Comparison of ENCODE assay signal across 8 mouse cellular contexts in genomic region chr13:64162626-64163025, GRCm38 (mm10). TPM values are rescaled to one million over a fixed set of nuclear protein-coding genes. Genes with fewer than 3 reads are reported as not detected.
DNase-seq lines count a peak whose midpoint lies in the region; ATAC-seq and TF ChIP-seq lines count a peak whose summit lies in the region.

No protein-coding gene starts in this region.

- H3K27me3 ChIP-seq in thymus, adult 2 months (ENCODE audit: control insufficient read depth, insufficient read depth, low read length), result no peaks in the 10 kb centered on the region
- peaks cover 5% of the 10 kb centered on the region for H3K27me3 ChIP-seq in hindbrain, embryonic 14.5 days (ENCODE audit: control insufficient read depth, insufficient read depth, low read length)
- peaks cover 9% of the 10 kb centered on the region for H3K27me3 ChIP-seq in liver, embryonic 16.5 days (ENCODE audit: control insufficient read depth, insufficient read depth, low read depth, low read length)

- peaks cover 15% of the 10 kb centered on the region for H3K4me1 ChIP-seq in thymus, adult 2 months (replicated peaks; ENCODE audit: control insufficient read depth, insufficient read depth, low read length)
- no peaks in the 10 kb centered on the region for H3K4me1 ChIP-seq in hindbrain, embryonic 14.5 days (replicated peaks; ENCODE audit: control insufficient read depth, insufficient read depth, low read length)
- peaks cover 13% of the 10 kb centered on the region for H3K4me1 ChIP-seq in liver, embryonic 16.5 days (ENCODE audit: control insufficient read depth, low read depth, low read length)

- peak overlapping the region; percentile 58 for H3K4me3 ChIP-seq in thymus, adult 2 months (ENCODE audit: control insufficient read depth, insufficient read depth, low read length)
- peak overlapping the region; percentile 82 for H3K4me3 ChIP-seq in hindbrain, embryonic 14.5 days (replicated peaks; ENCODE audit: low read length)
- H3K4me3 ChIP-seq in liver, embryonic 16.5 days (ENCODE audit: low read depth, low read length), result peak overlapping the region; percentile 69

- peak; percentile 24 to 25 for DNase-seq in cerebellum, postnatal 25 days
- no peak for DNase-seq in thymus, adult 2 months
- no peak for DNase-seq in thymus, postnatal 25 days
- DNase-seq in hindbrain, embryonic 14.5 days (ENCODE audit: low spot score), result no peak
- DNase-seq in right cerebral cortex, postnatal 25 days, result peak; percentile 45
- no peak for DNase-seq in T-cell, adult 2 months (ENCODE audit: low spot score)

- no peak for TF ChIP-seq POLR2A in thymus, adult 2 months (IDR thresholded peaks at IDR 0.05; ENCODE audit: control insufficient read depth, extremely low read depth, insufficient read depth, low read length, poor library complexity)

- peak overlapping the region; percentile 88 for H3K9ac ChIP-seq in hindbrain, embryonic 14.5 days
- H3K9ac ChIP-seq in liver, embryonic 16.5 days (ENCODE audit: low read depth, low read length), result peak overlapping the region; percentile 79

- WGBS in thymus, adult 2 months, result 54% methylated on average over 14 of the region's 14 CpGs
- WGBS in hindbrain, embryonic 14.5 days, result under 1% methylated on average over 14 of the region's 14 CpGs
- 13% methylated on average over 14 of the region's 14 CpGs for whole genome bisulfite sequencing in liver, embryonic 16.5 days (ENCODE audit: insufficient replicate concordance)

- H3K4me2 ChIP-seq in hindbrain, embryonic 14.5 days (replicated peaks), result peak overlapping the region; percentile 85
- peak overlapping the region; percentile 99 for H3K4me2 ChIP-seq in liver, embryonic 16.5 days (ENCODE audit: low read depth, low read length)

- TF ChIP-seq CTCF in thymus, adult 2 months (IDR thresholded peaks at IDR 0.05; ENCODE audit: borderline replicate concordance, control insufficient read depth, extremely low read depth, insufficient read depth, low read length, poor library complexity), result no peak

- peaks cover 18% of the 10 kb centered on the region for H3K9me3 ChIP-seq in hindbrain, embryonic 14.5 days (ENCODE audit: control insufficient read depth, low read length)
- H3K9me3 ChIP-seq in liver, embryonic 16.5 days (replicated peaks; ENCODE audit: control insufficient read depth, low read length), result no peaks in the 10 kb centered on the region

- no peaks in the 10 kb centered on the region for H3K36me3 ChIP-seq in thymus, adult 2 months (ENCODE audit: control insufficient read depth, insufficient read depth, low read length)
- H3K36me3 ChIP-seq in hindbrain, embryonic 14.5 days (replicated peaks; ENCODE audit: control insufficient read depth, insufficient read depth), result peaks cover 4% of the 10 kb centered on the region; the same call in 1 of the 2 replicates
- H3K36me3 ChIP-seq in liver, embryonic 16.5 days (ENCODE audit: control insufficient read depth, insufficient read depth), result no peaks in the 10 kb centered on the region

- H3K27ac ChIP-seq in thymus, adult 2 months (ENCODE audit: control insufficient read depth, insufficient read depth, low read length), result no peak overlapping the region
- no peak overlapping the region for H3K27ac ChIP-seq in hindbrain, embryonic 14.5 days
- no peak overlapping the region; the same call in 1 of the 2 replicates for H3K27ac ChIP-seq in liver, embryonic 16.5 days (ENCODE audit: low read length)

- no peak for ATAC-seq in cerebellum, adult (ENCODE audit: insufficient number of reproducible peaks, low FRiP score, low TSS enrichment)
- ATAC-seq in hindbrain, embryonic 14.5 days (ENCODE audit: low FRiP score), result peak; percentile 9; the same call in 1 of the 2 replicates
- no peak for ATAC-seq in liver, embryonic 16.5 days (ENCODE audit: low read depth)

RNA-seq across cellular contexts. Expression of gene Habp4, which starts 1.0 kb away (rescaled TPM):
- polyA plus RNA-seq in thymus, adult 2 months (2012; rRNA removed), result 7.2 and 10.8 TPM in 2 replicates
- polyA plus RNA-seq in hindbrain, embryonic 14.5 days (2014; fragmentation: Nextera tagmentation; extraction: Ambion mirVana), result 52.4 and 65.2 TPM in 2 replicates
- polyA plus RNA-seq in liver, embryonic 16.5 days (2015; fragmentation: Nextera tagmentation; extraction: Ambion mirVana), result 8.4 and 10.3 TPM in 2 replicates

RNA-seq across cellular contexts. Expression of gene Zfp367, which starts 9.6 kb away (rescaled TPM):
- 13.3 and 16.2 TPM in 2 replicates for polyA plus RNA-seq in thymus, adult 2 months (2012; rRNA removed)
- 5.8 and 8.0 TPM in 2 replicates for polyA plus RNA-seq in hindbrain, embryonic 14.5 days (2014; fragmentation: Nextera tagmentation; extraction: Ambion mirVana)
- 18.1 and 18.6 TPM in 2 replicates for polyA plus RNA-seq in liver, embryonic 16.5 days (2015; fragmentation: Nextera tagmentation; extraction: Ambion mirVana)

RNA-seq across cellular contexts. Expression of gene Slc35d2, which starts 33.5 kb away (rescaled TPM):
- polyA plus RNA-seq in thymus, adult 2 months (2012; rRNA removed), result 2.7 and 6.0 TPM in 2 replicates
- polyA plus RNA-seq in hindbrain, embryonic 14.5 days (2014; fragmentation: Nextera tagmentation; extraction: Ambion mirVana), result 1.2 and 1.7 TPM in 2 replicates
- polyA plus RNA-seq in liver, embryonic 16.5 days (2015; fragmentation: Nextera tagmentation; extraction: Ambion mirVana), result 8.7 and 9.0 TPM in 2 replicates

Comparison
In these comparisons a context has a peak if more than half of its experiments do, and no peak if none do; other contexts are left out.
1. DNase-seq: peak in cerebellum, postnatal 25 days (2 of 2) and right cerebral cortex, postnatal 25 days (single experiment); none in thymus, adult 2 months (single experiment), thymus, postnatal 25 days (single experiment), hindbrain, embryonic 14.5 days (single experiment) and T-cell, adult 2 months (single experiment).
2. Peak in every context shown above with its lines, with median percentiles within 50 percentile points of each other: H3K4me3 ChIP-seq.